Mouse (Mus musculus) heart, postnatal 0 days (tissue): ENCODE data around the gene Crtc3.

Experiments
- CTCF ChIP-seq: IDR thresholded peaks from 2 replicates; pipeline ENCODE4 v1.5.1; 2016; ENCODE audit warnings: antibody characterized with exemption, control low read depth, low read depth
- EP300 ChIP-seq: IDR thresholded peaks from 2 replicates; pipeline ENCODE4 v1.6.1; 2016; ENCODE audit warnings: antibody characterized with exemption, low read depth

DNA sequence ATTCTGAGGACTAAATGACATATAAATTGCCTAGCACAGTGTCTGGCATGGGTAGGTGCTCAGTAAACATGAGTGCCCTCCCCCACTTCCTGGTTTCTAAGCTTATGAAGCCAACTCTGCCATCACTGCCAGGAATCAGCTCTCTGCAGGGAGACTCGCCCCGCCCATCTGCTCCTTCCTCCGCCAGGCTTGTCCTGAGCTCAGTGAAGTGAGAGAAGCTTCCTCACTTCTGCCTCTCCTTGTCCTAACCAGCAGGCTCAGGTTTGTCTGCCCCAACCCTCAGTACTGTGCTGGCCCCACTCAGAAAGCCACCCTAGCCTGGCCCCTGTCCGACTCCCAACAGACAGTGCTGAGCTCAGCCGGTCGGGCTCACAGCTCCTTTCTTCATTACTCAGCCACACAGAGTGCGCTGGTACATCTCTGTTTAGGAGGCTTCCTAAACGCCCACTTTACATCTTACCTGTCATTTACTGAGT is 59.9 kb downstream of the Crtc3 start:
- TF ChIP-seq CTCF (no peak), EP300 (no peak)
